Mouse (Mus musculus) midbrain, embryonic 10.5 days (tissue): ENCODE results near the gene Olfr1320. TPM values are rescaled to one million over a fixed set of nuclear protein-coding genes. Genes with fewer than 3 reads are reported as not detected.
"Not testable (repeated sequence)": the region's sequence is repeated elsewhere in the genome, so short reads cannot be mapped to it uniquely, and the experiment has no call there.

Experiments used
- DNase-seq: peaks from one replicate; pipeline ENCODE4 v3.0.0-alpha.2; 2017; ENCODE audit warnings: low spot score
- H3K27ac ChIP-seq: fragments of 300-500 bp; sonication (generic); replicated peaks from 2 replicates; pipeline ENCODE4 v1.5.1; 2016; ENCODE audit warnings: mild to moderate bottlenecking
- H3K27me3 ChIP-seq: fragments of 300-500 bp; sonication (generic); 2 replicates; pipeline ENCODE4 v1.6.1; 2016; ENCODE audit warnings: low read depth, mild to moderate bottlenecking; ENCODE audit not compliant: poor library complexity, severe bottlenecking
- H3K36me3 ChIP-seq: fragments of 300-500 bp; sonication (generic); 2 replicates; pipeline ENCODE4 v1.6.1; 2016; ENCODE audit warnings: mild to moderate bottlenecking, moderate library complexity
- H3K4me1 ChIP-seq: fragments of 300-500 bp; sonication (generic); 2 replicates; pipeline ENCODE4 v1.6.1; 2016
- H3K4me3 ChIP-seq: fragments of 300-500 bp; sonication (generic); 2 replicates; pipeline ENCODE4 v1.5.1; 2016; ENCODE audit warnings: mild to moderate bottlenecking, moderate library complexity
- H3K9me3 ChIP-seq: fragments of 300-500 bp; sonication (generic); replicated peaks from 2 replicates; pipeline ENCODE4 v1.6.1; 2016; ENCODE audit warnings: mild to moderate bottlenecking
- WGBS: fragments of 180-500 bp; shearing (Covaris S2); methylation state at CpG from one replicate; pipeline ENCODE4 v1.1.7; 2016; 5-methylcytosine and 5-hydroxymethylcytosine counted together
- polyA plus RNA-seq: library from polyadenylated mRNA; unstranded; fragments of >200 nt; fragmentation: Nextera tagmentation; extraction: Ambion mirVana; gene quantifications from 2 replicates; pipeline ENCODE4 v1.2.1, GENCODE M21; 2016

Gene Olfr1320
- not detected in 2 replicates for polyA plus RNA-seq

- WGBS, result 86% methylated on average over 1 of the region's 1 CpGs
- DNase-seq, result no peak
- no peaks in the 10 kb centered on the region for H3K4me1 ChIP-seq
- no peak within 1 kb of the TSS for H3K27ac ChIP-seq
- no peaks in the 10 kb centered on the region for H3K27me3 ChIP-seq
- no peaks in the 10 kb centered on the region for H3K9me3 ChIP-seq
- H3K36me3 ChIP-seq, result no peaks in the 10 kb centered on the region
- H3K4me3 ChIP-seq, result no peak within 1 kb of the TSS
These were observed at the start of gene Olfr1320 for GRCm38 (mm10) chrX:49672033-49672432. Gene Olfr1320, plus strand, starts transcription at chrX:49672333.

GRCm38 (mm10) chrX:49627566-49627965 is 44.6 kb upstream of the Olfr1320 start:
- no peaks in the 10 kb centered on the region for H3K4me1 ChIP-seq
- H3K36me3 ChIP-seq, result no peaks in the 10 kb centered on the region
- H3K9me3 ChIP-seq, result no peaks in the 10 kb centered on the region
- DNase-seq, result no peak
- no peak overlapping the region for H3K27ac ChIP-seq
- no peak overlapping the region for H3K4me3 ChIP-seq
- H3K27me3 ChIP-seq, result no peaks in the 10 kb centered on the region

- Histone ChIP-seq H3K27me3 (no peaks in the 10 kb centered on the region), H3K4me3 (no peak overlapping the region), H3K4me1 (no peaks in the 10 kb centered on the region), H3K27ac (no peak overlapping the region), H3K9me3 (no peaks in the 10 kb centered on the region), H3K36me3 (no peaks in the 10 kb centered on the region)
- DNase-seq, result no peak
- 73% methylated on average over 2 of the region's 2 CpGs for WGBS
These were observed 40.9 kb upstream of the Olfr1320 start for GRCm38 (mm10) chrX:49631195-49631594.

DNA sequence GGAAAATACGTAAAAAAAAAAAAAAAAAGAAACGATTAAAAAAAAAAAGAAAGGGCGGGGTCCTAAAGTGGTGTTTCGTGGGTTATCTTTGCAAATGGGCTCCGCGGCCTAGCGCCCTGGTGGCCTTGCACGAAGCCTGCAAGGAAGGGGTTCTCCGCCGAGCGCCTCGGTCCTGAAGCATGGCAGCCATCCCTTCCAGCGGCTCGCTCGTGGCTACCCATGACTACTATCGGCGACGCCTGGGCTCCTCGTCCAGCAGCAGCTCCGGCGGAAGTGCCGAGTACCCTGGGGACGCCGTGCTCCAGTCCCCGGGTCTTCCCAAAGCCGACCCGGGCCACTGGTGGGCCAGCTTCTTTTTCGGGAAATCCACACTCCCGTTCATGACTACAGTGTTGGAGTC is 11.4 kb upstream of the Olfr1320 start:
- WGBS, result 85% methylated on average over 29 of the region's 29 CpGs
- not testable (repeated sequence) for H3K27me3 ChIP-seq, H3K27ac ChIP-seq, H3K9me3 ChIP-seq, H3K36me3 ChIP-seq, DNase-seq, H3K4me3 ChIP-seq, H3K4me1 ChIP-seq

Other genes starting within 250 kb of the Olfr1320 start
- gene Arhgap36, start 208.4 kb upstream of the Olfr1320 start, polyA plus RNA-seq, result 1.9 and 2.3 TPM in 2 replicates
- not detected in 2 replicates for gene Olfr1321, start 62.7 kb downstream of the Olfr1320 start, polyA plus RNA-seq
- gene Igsf1, start 125.4 kb downstream of the Olfr1320 start, polyA plus RNA-seq, result 2.7 and 2.8 TPM in 2 replicates
- not detected in 2 replicates for gene Olfr1322, start 219.2 kb downstream of the Olfr1320 start, polyA plus RNA-seq